Mouse (Mus musculus): Measurements from ENCODE around the gene Plagl2. TPM values are rescaled to one million over a fixed set of nuclear protein-coding genes. Genes with fewer than 3 reads are reported as not detected.

Gene Plagl2
- total and polyA plus RNA-seq, 3 experiments = 3.0 to 4.1 (median 3.5) TPM

DNA sequence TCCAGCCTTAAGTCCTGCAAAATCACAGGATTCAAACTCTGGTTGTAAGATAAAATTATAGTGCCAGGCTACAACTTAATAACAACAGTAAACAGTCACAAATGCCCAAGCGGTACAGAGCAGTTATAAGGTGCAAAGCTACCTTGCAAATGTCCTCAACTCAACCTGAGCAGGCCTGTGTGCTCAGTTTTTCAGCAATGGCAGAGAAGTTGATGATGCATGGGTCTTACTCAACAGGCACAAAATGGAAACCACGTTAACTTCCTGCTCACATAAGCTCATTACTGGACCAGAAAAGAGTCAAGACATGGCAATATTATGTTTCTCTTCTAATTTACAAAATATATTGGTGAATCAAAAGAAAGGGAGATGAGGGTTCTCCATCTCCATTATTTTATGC lies 18.7 kb downstream of the Plagl2 start:
- intact Hi-C loops (cut with DNase I) = no loop called here
- TF ChIP-seq POLR2A (IDR thresholded peaks at IDR 0.05; ENCODE audit: insufficient read depth, low read depth, low read length) = no peak
- TF ChIP-seq CTCF (IDR thresholded peaks at IDR 0.05) = no peak
- TF ChIP-seq EP300 (IDR thresholded peaks at IDR 0.05; ENCODE audit: insufficient read depth, low read depth, low read length) = no peak
- no peaks in the 10 kb centered on the region for H3K36me3 ChIP-seq (ENCODE audit: control insufficient read depth, insufficient read depth, low read length)
- peaks cover 5% of the 10 kb centered on the region; the same call in 1 of the 2 replicates for H3K4me1 ChIP-seq (ENCODE audit: control insufficient read depth, insufficient read depth, low read length)
- no peak overlapping the region for H3K9ac ChIP-seq (ENCODE audit: low read depth, low read length)
- no peak for DNase-seq
- 94% methylated on average over 2 of the region's 2 CpGs for WGBS
- H3K4me3 ChIP-seq = no peak overlapping the region
- no peaks in the 10 kb centered on the region for H3K79me2 ChIP-seq (replicated peaks; ENCODE audit: control insufficient read depth, insufficient read depth, low read length)
- no peaks in the 10 kb centered on the region for H3K27me3 ChIP-seq (ENCODE audit: control insufficient read depth, insufficient read depth, low read length)
- no peak overlapping the region for H3K27ac ChIP-seq

DNA sequence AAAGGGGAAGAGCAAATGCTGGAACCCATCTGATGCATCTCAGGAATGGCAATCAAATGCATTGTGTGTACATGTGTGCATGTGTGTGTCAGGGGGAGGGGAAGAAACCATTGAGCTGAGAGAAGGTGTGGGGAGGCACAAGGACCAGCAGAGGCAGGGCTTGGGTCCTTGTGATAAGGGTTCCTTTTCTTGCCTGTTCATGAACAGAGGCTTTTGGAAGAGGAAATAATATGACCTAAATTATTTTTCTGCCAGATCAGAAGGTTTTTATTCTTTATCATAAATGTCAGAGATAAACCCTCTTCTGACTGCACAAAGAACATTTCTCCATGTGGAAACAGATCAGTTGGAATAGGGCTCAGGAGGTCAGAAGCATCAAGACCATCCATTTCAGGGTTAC lies 19.1 kb downstream of the Plagl2 start:
- H3K9ac ChIP-seq (ENCODE audit: low read depth, low read length) = no peak overlapping the region
- no peaks in the 10 kb centered on the region for H3K27me3 ChIP-seq (ENCODE audit: control insufficient read depth, insufficient read depth, low read length)
- no peak overlapping the region for H3K4me3 ChIP-seq
- no peak for DNase-seq
- H3K27ac ChIP-seq = no peak overlapping the region
- peaks cover 5% of the 10 kb centered on the region; the same call in 1 of the 2 replicates for H3K4me1 ChIP-seq (ENCODE audit: control insufficient read depth, insufficient read depth, low read length)
- no peaks in the 10 kb centered on the region for H3K79me2 ChIP-seq (replicated peaks; ENCODE audit: control insufficient read depth, insufficient read depth, low read length)
- no peaks in the 10 kb centered on the region for H3K36me3 ChIP-seq (ENCODE audit: control insufficient read depth, insufficient read depth, low read length)
- intact Hi-C loops (cut with DNase I) = no loop called here
- TF ChIP-seq CTCF (IDR thresholded peaks at IDR 0.05) = no peak
- TF ChIP-seq EP300 (IDR thresholded peaks at IDR 0.05; ENCODE audit: insufficient read depth, low read depth, low read length) = no peak
- TF ChIP-seq POLR2A (IDR thresholded peaks at IDR 0.05; ENCODE audit: insufficient read depth, low read depth, low read length) = no peak

DNA sequence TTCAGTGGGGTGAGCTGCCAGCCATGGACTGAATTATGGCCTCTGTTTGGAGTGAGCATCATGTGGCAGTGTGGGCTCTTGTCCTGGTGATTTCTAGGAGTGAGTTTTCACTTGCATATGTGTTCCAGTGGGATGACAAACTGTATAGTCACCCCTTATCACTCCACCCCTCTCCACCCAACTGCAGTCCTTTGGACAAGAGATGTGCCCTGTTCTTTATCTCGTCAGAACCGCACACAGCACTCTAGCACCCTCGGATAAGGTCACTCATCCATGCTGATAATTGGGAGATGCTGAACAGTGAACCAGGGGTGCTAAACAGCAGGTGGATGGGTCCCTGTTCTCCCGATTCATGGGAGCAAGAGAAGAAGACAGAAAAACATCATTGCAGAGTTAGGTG lies 19.6 kb downstream of the Plagl2 start:
- H3K4me3 ChIP-seq = no peak overlapping the region
- H3K36me3 ChIP-seq (ENCODE audit: control insufficient read depth, insufficient read depth, low read length) = no peaks in the 10 kb centered on the region
- peaks cover 5% of the 10 kb centered on the region; the same call in 1 of the 2 replicates for H3K4me1 ChIP-seq (ENCODE audit: control insufficient read depth, insufficient read depth, low read length)
- no peaks in the 10 kb centered on the region for H3K79me2 ChIP-seq (replicated peaks; ENCODE audit: control insufficient read depth, insufficient read depth, low read length)
- no peak for TF ChIP-seq EP300 (IDR thresholded peaks at IDR 0.05; ENCODE audit: insufficient read depth, low read depth, low read length)
- TF ChIP-seq POLR2A (IDR thresholded peaks at IDR 0.05; ENCODE audit: insufficient read depth, low read depth, low read length) = no peak
- TF ChIP-seq CTCF (IDR thresholded peaks at IDR 0.05) = no peak
- intact Hi-C loops (cut with DNase I) = no loop called here
- DNase-seq = no peak
- WGBS = 73% methylated on average over 4 of the region's 4 CpGs
- no peaks in the 10 kb centered on the region for H3K27me3 ChIP-seq (ENCODE audit: control insufficient read depth, insufficient read depth, low read length)
- H3K27ac ChIP-seq = no peak overlapping the region
- H3K9ac ChIP-seq (ENCODE audit: low read depth, low read length) = no peak overlapping the region

DNA sequence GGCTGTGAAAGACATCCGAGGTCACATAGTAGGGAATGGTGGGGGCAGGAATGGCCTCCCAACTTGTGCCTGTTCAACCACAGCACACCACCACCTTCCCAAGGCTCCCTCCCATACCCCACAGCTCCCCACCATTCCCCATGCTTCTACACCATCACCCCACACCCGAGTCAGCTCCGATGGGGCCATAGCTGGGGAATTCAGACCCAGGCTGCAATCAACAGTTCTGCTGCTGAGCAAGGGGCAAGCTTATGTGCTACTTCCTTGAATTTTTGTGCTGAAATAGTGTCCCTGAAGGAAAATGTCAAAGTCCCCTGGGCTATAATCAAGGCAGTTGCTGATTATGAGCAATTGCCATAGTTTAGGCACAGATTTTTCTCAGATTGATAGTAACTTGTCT lies 22.7 kb downstream of the Plagl2 start:
- no peak for DNase-seq
- Histone ChIP-seq H3K79me2 (replicated peaks; ENCODE audit: control insufficient read depth, insufficient read depth, low read length) (no peaks in the 10 kb centered on the region), H3K9ac (ENCODE audit: low read depth, low read length) (no peak overlapping the region), H3K36me3 (ENCODE audit: control insufficient read depth, insufficient read depth, low read length) (no peaks in the 10 kb centered on the region), H3K27ac (no peak overlapping the region), H3K27me3 (ENCODE audit: control insufficient read depth, insufficient read depth, low read length) (no peaks in the 10 kb centered on the region), H3K4me1 (ENCODE audit: control insufficient read depth, insufficient read depth, low read length) (peaks cover 3% of the 10 kb centered on the region), H3K4me3 (no peak overlapping the region)
- intact Hi-C loops (cut with DNase I) = no loop called here
- WGBS = 71% methylated on average over 3 of the region's 3 CpGs
- TF ChIP-seq EP300 (IDR thresholded peaks at IDR 0.05; ENCODE audit: insufficient read depth, low read depth, low read length) (no peak), POLR2A (IDR thresholded peaks at IDR 0.05; ENCODE audit: insufficient read depth, low read depth, low read length) (no peak), CTCF (IDR thresholded peaks at IDR 0.05) (no peak)

DNA sequence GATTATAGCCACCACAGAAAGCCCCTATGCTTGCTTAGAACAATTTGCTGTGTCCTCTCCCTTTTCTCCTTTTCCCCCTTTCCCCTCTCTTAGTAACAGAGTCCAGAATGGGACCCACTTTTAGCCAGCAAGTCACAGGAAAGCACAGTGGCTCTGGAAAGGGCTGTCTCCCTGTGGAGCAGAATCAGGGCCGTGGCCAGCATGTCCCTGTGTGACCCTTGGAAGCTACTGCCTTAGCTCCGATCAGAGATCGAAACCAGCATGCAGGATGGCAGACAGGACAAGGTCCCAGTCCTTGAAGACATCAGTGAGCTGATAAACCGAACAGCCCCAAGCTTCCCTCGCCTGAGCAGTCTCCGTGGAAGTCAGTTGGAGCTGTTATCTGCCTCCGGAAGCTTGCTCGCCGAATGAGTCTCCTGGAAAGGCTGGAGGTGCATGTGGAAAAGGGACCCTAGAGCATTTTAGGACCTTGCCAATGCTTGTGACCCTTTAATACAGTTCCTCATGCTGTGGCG lies 23.3 kb downstream of the Plagl2 start:
- TF ChIP-seq CTCF (IDR thresholded peaks at IDR 0.05) (no peak), EP300 (IDR thresholded peaks at IDR 0.05; ENCODE audit: insufficient read depth, low read depth, low read length) (no peak), POLR2A (IDR thresholded peaks at IDR 0.05; ENCODE audit: insufficient read depth, low read depth, low read length) (no peak)
- no peak overlapping the region for H3K27ac ChIP-seq
- no peaks in the 10 kb centered on the region for H3K79me2 ChIP-seq (replicated peaks; ENCODE audit: control insufficient read depth, insufficient read depth, low read length)
- no peak overlapping the region for H3K9ac ChIP-seq (ENCODE audit: low read depth, low read length)
- WGBS = 45% methylated on average over 10 of the region's 10 CpGs
- DNase-seq = no peak
- intact Hi-C loops (cut with DNase I) = no loop called here
- H3K4me3 ChIP-seq = no peak overlapping the region
- no peaks in the 10 kb centered on the region for H3K36me3 ChIP-seq (ENCODE audit: control insufficient read depth, insufficient read depth, low read length)
- peaks cover 3% of the 10 kb centered on the region for H3K4me1 ChIP-seq (ENCODE audit: control insufficient read depth, insufficient read depth, low read length)
- H3K27me3 ChIP-seq (ENCODE audit: control insufficient read depth, insufficient read depth, low read length) = no peaks in the 10 kb centered on the region

DNA sequence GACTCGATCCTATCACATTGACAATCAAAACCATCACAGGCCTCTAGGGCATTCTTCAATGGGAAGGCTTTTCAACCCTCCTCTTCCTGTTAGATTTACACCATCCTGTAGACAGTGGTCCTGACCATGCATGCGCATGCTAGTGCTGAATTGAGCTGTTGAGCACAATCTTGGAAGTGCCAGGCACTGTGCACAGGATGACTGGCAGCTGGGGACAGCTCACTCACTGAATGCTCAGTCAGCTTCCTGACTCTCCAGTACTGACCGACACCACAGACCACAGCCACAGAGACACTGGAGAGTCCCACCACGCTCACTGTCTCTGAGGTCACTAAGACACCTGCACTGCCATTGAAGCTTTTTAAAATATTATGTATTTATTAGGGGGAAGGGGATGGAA lies 25.8 kb downstream of the Plagl2 start:
- Histone ChIP-seq H3K79me2 (replicated peaks; ENCODE audit: control insufficient read depth, insufficient read depth, low read length) (no peaks in the 10 kb centered on the region), H3K27me3 (ENCODE audit: control insufficient read depth, insufficient read depth, low read length) (no peaks in the 10 kb centered on the region), H3K9ac (ENCODE audit: low read depth, low read length) (no peak overlapping the region), H3K27ac (no peak overlapping the region), H3K36me3 (ENCODE audit: control insufficient read depth, insufficient read depth, low read length) (no peaks in the 10 kb centered on the region), H3K4me1 (ENCODE audit: control insufficient read depth, insufficient read depth, low read length) (peaks cover 3% of the 10 kb centered on the region), H3K4me3 (no peak overlapping the region)
- 69% methylated on average over 4 of the region's 4 CpGs for WGBS
- DNase-seq = no peak
- TF ChIP-seq POLR2A (IDR thresholded peaks at IDR 0.05; ENCODE audit: insufficient read depth, low read depth, low read length) = no peak
- TF ChIP-seq CTCF (IDR thresholded peaks at IDR 0.05) = no peak
- TF ChIP-seq EP300 (IDR thresholded peaks at IDR 0.05; ENCODE audit: insufficient read depth, low read depth, low read length) = no peak
- intact Hi-C loops (cut with DNase I) = no loop called here

Data from heart, adult 2 months (tissue).